Mouse (Mus musculus) kidney, embryonic 15.5 days (tissue): ENCODE results near the gene Ednra. TPM values are rescaled to one million over a fixed set of nuclear protein-coding genes. Genes with fewer than 3 reads are reported as not detected.

ENCODE experiments used
- ATAC-seq: fragments of 200-750 bp; cut with Nextera tagmentation; replicated peaks from 2 replicates; pipeline ENCODE4 v1.8.0; 2017; ENCODE audit warnings: moderate TSS enrichment; ENCODE audit not compliant: low FRiP score
- H3K27ac ChIP-seq: fragments of 300-500 bp; sonication (generic); 2 replicates; pipeline ENCODE4 v1.5.1; 2015; ENCODE audit warnings: mild to moderate bottlenecking, inconsistent platforms
- H3K27me3 ChIP-seq: fragments of 300-500 bp; sonication (generic); 2 replicates; pipeline ENCODE4 v1.6.1; 2015; ENCODE audit warnings: inconsistent platforms
- H3K36me3 ChIP-seq: fragments of 300-500 bp; sonication (generic); 2 replicates; pipeline ENCODE4 v1.6.1; 2015; ENCODE audit warnings: inconsistent platforms
- H3K4me1 ChIP-seq: fragments of 300-500 bp; sonication (generic); 2 replicates; pipeline ENCODE4 v1.6.1; 2015; ENCODE audit warnings: inconsistent platforms
- H3K4me2 ChIP-seq: fragments of 300-500 bp; sonication (generic); 2 replicates; pipeline ENCODE4 v1.6.1; 2015; ENCODE audit warnings: moderate library complexity, mild to moderate bottlenecking, inconsistent platforms
- H3K4me3 ChIP-seq: fragments of 300-500 bp; sonication (generic); replicated peaks from 2 replicates; pipeline ENCODE4 v1.5.1; 2015; ENCODE audit warnings: mild to moderate bottlenecking, inconsistent platforms
- H3K9ac ChIP-seq: fragments of 300-500 bp; sonication (generic); 2 replicates; pipeline ENCODE4 v1.6.1; 2015; ENCODE audit warnings: mild to moderate bottlenecking, inconsistent platforms
- H3K9me3 ChIP-seq: fragments of 300-500 bp; sonication (generic); replicated peaks from 2 replicates; pipeline ENCODE4 v1.6.1; 2016; ENCODE audit warnings: inconsistent platforms
- WGBS: fragments of 180-500 bp; shearing (Covaris S2); methylation state at CpG from one replicate; pipeline ENCODE4 v1.1.7; 2015; ENCODE audit warnings: mixed read lengths; 5-methylcytosine and 5-hydroxymethylcytosine counted together
- polyA plus RNA-seq: library from polyadenylated mRNA; unstranded; fragments of >200 nt; fragmentation: Nextera tagmentation; extraction: Ambion mirVana; gene quantifications from 2 replicates; pipeline ENCODE4 v1.2.1, GENCODE M21; 2015

The Ednra gene
- polyA plus RNA-seq, 1 experiment from 2014 or later: 30.5 TPM

GRCm38 (mm10) chr8:77744476-77744875 lies 20.2 kb upstream of the Ednra start:
- Histone ChIP-seq H3K27ac (no peak overlapping the region), H3K4me1 (peaks cover 9% of the 10 kb centered on the region; the same call in 1 of the 2 replicates), H3K4me3 (no peak overlapping the region), H3K9ac (no peak overlapping the region), H3K9me3 (no peaks in the 10 kb centered on the region), H3K27me3 (no peaks in the 10 kb centered on the region), H3K4me2 (no peak overlapping the region), H3K36me3 (no peaks in the 10 kb centered on the region)
- ATAC-seq: no peak
- WGBS: 84% methylated on average over 3 of the region's 3 CpGs

GRCm38 (mm10) chr8:77742395-77742794 lies 18.1 kb upstream of the Ednra start:
- 43% methylated on average over 2 of the region's 3 CpGs for WGBS
- peaks cover 5% of the 10 kb centered on the region; the same call in 1 of the 2 replicates for H3K4me1 ChIP-seq
- no peaks in the 10 kb centered on the region for H3K36me3 ChIP-seq
- no peak overlapping the region for H3K4me3 ChIP-seq
- no peak overlapping the region for H3K4me2 ChIP-seq
- no peaks in the 10 kb centered on the region for H3K9me3 ChIP-seq
- ATAC-seq: no peak
- H3K27me3 ChIP-seq: no peaks in the 10 kb centered on the region
- H3K27ac ChIP-seq: no peak overlapping the region
- H3K9ac ChIP-seq: no peak overlapping the region

- no peak overlapping the region for H3K4me3 ChIP-seq
- no peak overlapping the region for H3K4me2 ChIP-seq
- H3K27me3 ChIP-seq: no peaks in the 10 kb centered on the region
- peaks cover 5% of the 10 kb centered on the region; the same call in 1 of the 2 replicates for H3K4me1 ChIP-seq
- WGBS: 84% methylated on average over 6 of the region's 6 CpGs
- H3K36me3 ChIP-seq: no peaks in the 10 kb centered on the region
- H3K27ac ChIP-seq: no peak overlapping the region
- H3K9ac ChIP-seq: no peak overlapping the region
- ATAC-seq: no peak
- no peaks in the 10 kb centered on the region for H3K9me3 ChIP-seq
Observed at GRCm38 (mm10) chr8:77741050-77741777, 16.9 kb upstream of the Ednra start.

- no peaks in the 10 kb centered on the region for H3K27me3 ChIP-seq
- H3K4me2 ChIP-seq: no peak overlapping the region
- 90% methylated on average over 6 of the region's 6 CpGs for WGBS
- H3K9ac ChIP-seq: no peak overlapping the region
- peaks cover 7% of the 10 kb centered on the region; the same call in 1 of the 2 replicates for H3K4me1 ChIP-seq
- no peak for ATAC-seq
- H3K27ac ChIP-seq: no peak overlapping the region
- H3K36me3 ChIP-seq: no peaks in the 10 kb centered on the region
- H3K9me3 ChIP-seq: no peaks in the 10 kb centered on the region; the same call in 1 of the 2 replicates
- H3K4me3 ChIP-seq: no peak overlapping the region
Observed at GRCm38 (mm10) chr8:77738419-77738818, 14.2 kb upstream of the Ednra start.

- H3K27ac ChIP-seq: no peak overlapping the region
- H3K4me2 ChIP-seq: no peak overlapping the region
- no peak overlapping the region for H3K4me3 ChIP-seq
- no peaks in the 10 kb centered on the region for H3K27me3 ChIP-seq
- no peak overlapping the region for H3K9ac ChIP-seq
- peaks cover 6% of the 10 kb centered on the region for H3K9me3 ChIP-seq
- no peaks in the 10 kb centered on the region for H3K36me3 ChIP-seq
- no peak for ATAC-seq
- WGBS: 60% methylated on average over 9 of the region's 9 CpGs
- H3K4me1 ChIP-seq: peaks cover 6% of the 10 kb centered on the region; the same call in 1 of the 2 replicates
Observed at GRCm38 (mm10) chr8:77737327-77737726, 13.1 kb upstream of the Ednra start.

GRCm38 (mm10) chr8:77733792-77734191 lies 9.5 kb upstream of the Ednra start:
- 0 out of 2 replicates have a peak, but pooled peaks cover 2% of the 10 kb centered on the region for H3K4me1 ChIP-seq
- peak; percentile 54; the same call in 1 of the 2 replicates for ATAC-seq
- H3K27me3 ChIP-seq: no peaks in the 10 kb centered on the region
- H3K4me3 ChIP-seq: no peak overlapping the region
- peaks cover 9% of the 10 kb centered on the region for H3K9me3 ChIP-seq
- H3K9ac ChIP-seq: no peak overlapping the region
- no peak overlapping the region for H3K4me2 ChIP-seq
- WGBS: 24% methylated on average over 2 of the region's 2 CpGs
- H3K27ac ChIP-seq: no peak overlapping the region
- no peaks in the 10 kb centered on the region for H3K36me3 ChIP-seq

- Histone ChIP-seq H3K4me3 (no peak overlapping the region), H3K27me3 (no peaks in the 10 kb centered on the region), H3K4me2 (no peak overlapping the region), H3K36me3 (no peaks in the 10 kb centered on the region), H3K27ac (0 out of 2 replicates have a peak overlapping the region, but pooled peaks have one; percentile 43), H3K9ac (no peak overlapping the region), H3K9me3 (peaks cover 9% of the 10 kb centered on the region), H3K4me1 (0 out of 2 replicates have a peak, but pooled peaks cover 2% of the 10 kb centered on the region)
- 73% methylated on average over 3 of the region's 3 CpGs for WGBS
- ATAC-seq: 0 out of 2 replicates have a peak, but pooled peaks have one; percentile 29
Observed at GRCm38 (mm10) chr8:77732964-77733363, 8.7 kb upstream of the Ednra start.

GRCm38 (mm10) chr8:77725406-77725805 lies 1.1 kb upstream of the Ednra start:
- Histone ChIP-seq H3K4me3 (no peak overlapping the region), H3K27ac (no peak overlapping the region), H3K4me1 (peaks cover 17% of the 10 kb centered on the region), H3K27me3 (no peaks in the 10 kb centered on the region), H3K36me3 (no peaks in the 10 kb centered on the region), H3K9me3 (no peaks in the 10 kb centered on the region), H3K4me2 (no peak overlapping the region), H3K9ac (no peak overlapping the region)
- no peak for ATAC-seq
- WGBS: 72% methylated on average over 5 of the region's 5 CpGs

- ATAC-seq: peak; percentile 79
- WGBS: 1% methylated on average over 16 of the region's 16 CpGs
Observed at GRCm38 (mm10) chr8:77723534-77724045, 674 bp downstream of the Ednra start.

GRCm38 (mm10) chr8:77723018-77723417 lies 1.2 kb downstream of the Ednra start:
- Histone ChIP-seq H3K4me2 (peak overlapping the region; percentile 77), H3K4me1 (peaks cover 20% of the 10 kb centered on the region), H3K27ac (peak overlapping the region; percentile 98), H3K9ac (peak overlapping the region; percentile 71; the same call in 1 of the 2 replicates), H3K36me3 (peaks cover 12% of the 10 kb centered on the region), H3K27me3 (no peaks in the 10 kb centered on the region), H3K9me3 (no peaks in the 10 kb centered on the region), H3K4me3 (peak overlapping the region; percentile 66)
- no peak for ATAC-seq
- 83% methylated on average over 4 of the region's 4 CpGs for WGBS

More at GRCm38 (mm10) chr8:77723534-77724045, 674 bp downstream of the Ednra start:
- Histone ChIP-seq H3K9me3 (no peaks in the 10 kb centered on the region), H3K27me3 (no peaks in the 10 kb centered on the region), H3K27ac (peak overlapping the region; percentile 98), H3K4me2 (peak overlapping the region; percentile 77), H3K4me1 (peaks cover 20% of the 10 kb centered on the region), H3K9ac (peak overlapping the region; percentile 71), H3K4me3 (peak overlapping the region; percentile 66), H3K36me3 (peaks cover 12% of the 10 kb centered on the region)

GRCm38 (mm10) chr8:77718933-77719332 lies 5.3 kb downstream of the Ednra start:
- Histone ChIP-seq H3K9ac (no peak overlapping the region), H3K36me3 (peaks cover 12% of the 10 kb centered on the region), H3K4me3 (no peak overlapping the region), H3K27me3 (no peaks in the 10 kb centered on the region), H3K4me1 (peaks cover 26% of the 10 kb centered on the region), H3K27ac (no peak overlapping the region), H3K9me3 (no peaks in the 10 kb centered on the region), H3K4me2 (no peak overlapping the region)
- 84% methylated on average over 2 of the region's 2 CpGs for WGBS
- no peak for ATAC-seq

- H3K27ac ChIP-seq: 0 out of 2 replicates have a peak overlapping the region, but pooled peaks have one; percentile 10
- WGBS: 32% methylated on average over 2 of the region's 2 CpGs
- 0 out of 2 replicates have a peak overlapping the region, but pooled peaks have one; percentile 6 for H3K4me2 ChIP-seq
- H3K36me3 ChIP-seq: peaks cover 12% of the 10 kb centered on the region
- peak; percentile 85 for ATAC-seq
- no peak overlapping the region for H3K9ac ChIP-seq
- H3K27me3 ChIP-seq: no peaks in the 10 kb centered on the region
- H3K4me1 ChIP-seq: peaks cover 28% of the 10 kb centered on the region
- no peak overlapping the region for H3K4me3 ChIP-seq
- H3K9me3 ChIP-seq: no peaks in the 10 kb centered on the region
Observed at GRCm38 (mm10) chr8:77717036-77717435, 7.2 kb downstream of the Ednra start.
